Mouse (Mus musculus) testis, adult 2 months (tissue): Measurements from ENCODE around the gene Anapc11.

Source experiments
- CTCF ChIP-seq: fragments of 200-500 bp; IDR thresholded peaks from 2 replicates; pipeline ENCODE4 v1.5.1; 2012; ENCODE audit warnings: low read depth, mild to moderate bottlenecking, inconsistent platforms, low read length, moderate library complexity; ENCODE audit not compliant: control insufficient read depth, insufficient read depth, insufficient replicate concordance
- POLR2A ChIP-seq: fragments of 200-500 bp; IDR thresholded peaks from 2 replicates; pipeline ENCODE4 v1.6.1; 2012; ENCODE audit warnings: low read depth, mild to moderate bottlenecking, inconsistent platforms, low read length, moderate library complexity; ENCODE audit not compliant: control insufficient read depth

GRCm38 (mm10) chr11:120631726-120632448 is 33.7 kb downstream of the Anapc11 start:
- no peak for TF ChIP-seq CTCF
- TF ChIP-seq POLR2A: no peak
